Mouse (Mus musculus): ENCODE measurements around the gene Ccdc85b.

DNA sequence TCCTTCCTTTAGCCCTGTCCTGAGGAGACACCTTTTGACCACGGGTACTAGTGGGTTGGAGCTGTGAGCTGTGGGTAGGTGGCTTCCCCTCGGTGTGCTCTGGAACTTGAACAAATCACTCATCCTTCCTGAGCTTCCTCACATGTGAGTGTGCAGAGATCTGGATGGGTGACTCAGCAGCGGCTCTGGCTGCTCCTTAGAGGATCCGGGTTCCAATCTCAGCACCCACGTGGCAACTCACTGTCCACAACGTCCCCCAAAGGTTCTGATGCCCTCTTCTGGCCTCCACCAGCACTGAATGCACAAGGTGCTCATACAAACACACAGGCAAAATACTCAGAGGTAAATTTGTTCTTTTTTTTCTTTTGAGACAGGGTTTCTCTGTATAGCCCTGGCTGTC is 5.9 kb downstream of the Ccdc85b start:
- TF ChIP-seq CTCF (IDR thresholded peaks at IDR 0.05; ENCODE audit: low read depth) (no peak), EP300 (optimal IDR thresholded peaks at IDR 0.05) (no peak)
